Comparison of ENCODE assay signal across 9 mouse cellular contexts in the genomic region with DNA sequence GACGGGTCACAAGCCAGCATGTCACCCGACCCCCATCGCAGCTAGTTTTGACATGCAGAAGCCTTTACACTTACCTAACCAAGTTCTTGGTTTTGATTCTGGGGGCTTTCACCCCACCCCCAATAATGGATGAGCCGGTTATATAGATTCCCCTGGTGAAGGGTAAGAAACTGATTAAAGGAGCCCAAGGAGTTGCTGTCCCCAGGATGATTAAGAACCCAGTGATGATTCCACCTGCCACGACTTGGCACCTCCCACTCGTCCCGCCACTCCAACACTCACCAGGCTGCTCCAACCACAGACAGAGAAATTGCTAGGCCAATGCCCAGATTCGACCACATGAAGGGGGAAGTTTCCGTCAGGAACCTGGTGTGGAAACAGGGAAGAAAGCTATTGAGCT. TPM values are rescaled to one million over a fixed set of nuclear protein-coding genes. Genes with fewer than 3 reads are reported as not detected.
A peak's percentile ranks its signal among the peaks of the same experiment; 100 is the strongest.
DNase-seq lines count a peak whose midpoint lies in the region; ATAC-seq and TF ChIP-seq lines count a peak whose summit lies in the region.
"Had no signal": no experiment of that assay in that cellular context is flagged by ENCODE, and none has a peak within 500 bp of the region (broad histone marks: within the 10 kb centered on the region; RNA-seq: fewer than 3 reads in every experiment).

No protein-coding gene starts in this region.

- no peaks in the 10 kb centered on the region for H3K27me3 ChIP-seq in embryonic facial prominence, embryonic 14.5 days (replicated peaks; ENCODE audit: control insufficient read depth, insufficient read depth, low read length)
- no peaks in the 10 kb centered on the region for H3K27me3 ChIP-seq in intestine, embryonic 16.5 days (replicated peaks; ENCODE audit: control insufficient read depth, insufficient read depth, low read length)
- no peaks in the 10 kb centered on the region for H3K27me3 ChIP-seq in neural tube, embryonic 13.5 days

- DNase-seq in left cerebral cortex, adult 2 months (ENCODE audit: extremely low spot score in 1 of 2, low spot score in 2 of 2), result no peak
- no peak for DNase-seq in left cerebral cortex, adult 9 months (ENCODE audit: low spot score in 2 of 2)
- DNase-seq in embryonic facial prominence, embryonic 14.5 days (ENCODE audit: low spot score), result no peak
- no peak for DNase-seq in layer of hippocampus, adult 9-10 months (ENCODE audit: low spot score)
- DNase-seq in embryo, embryonic 10.5 days (ENCODE audit: low spot score), result no peak
- no peak for DNase-seq in left cerebral cortex, postnatal 10 days (ENCODE audit: extremely low spot score in 1 of 2, low spot score in 2 of 2)
- DNase-seq: adrenal gland, postnatal 10 days had no signal

- H3K9ac ChIP-seq in embryonic facial prominence, embryonic 14.5 days (ENCODE audit: low read depth, low read length), result peak overlapping the region; percentile 83
- H3K9ac ChIP-seq in intestine, embryonic 16.5 days (ENCODE audit: low read depth, low read length), result peak overlapping the region; percentile 95
- peak overlapping the region; percentile 97 for H3K9ac ChIP-seq in neural tube, embryonic 13.5 days

- no peak for ATAC-seq in embryonic facial prominence, embryonic 14.5 days (ENCODE audit: low read depth)
- ATAC-seq in intestine, embryonic 16.5 days, result no peak
- no peak for ATAC-seq in neural tube, embryonic 13.5 days (ENCODE audit: low read depth)

- H3K4me3 ChIP-seq in left cerebral cortex, adult 2 months, result peak overlapping the region; percentile 89
- H3K4me3 ChIP-seq in embryonic facial prominence, embryonic 14.5 days (ENCODE audit: low read depth, low read length), result peak overlapping the region; percentile 95
- peak overlapping the region; percentile 99 for H3K4me3 ChIP-seq in intestine, embryonic 16.5 days (ENCODE audit: low read length)
- peak overlapping the region; percentile 96 for H3K4me3 ChIP-seq in neural tube, embryonic 13.5 days

- peaks cover 21% of the 10 kb centered on the region for H3K36me3 ChIP-seq in embryonic facial prominence, embryonic 14.5 days (ENCODE audit: control insufficient read depth, insufficient read depth, low read length)
- peaks cover 11% of the 10 kb centered on the region for H3K36me3 ChIP-seq in intestine, embryonic 16.5 days (ENCODE audit: control insufficient read depth, insufficient read depth, low read length)
- peaks cover 43% of the 10 kb centered on the region for H3K36me3 ChIP-seq in neural tube, embryonic 13.5 days

- peak overlapping the region; percentile 96 for H3K4me2 ChIP-seq in embryonic facial prominence, embryonic 14.5 days (ENCODE audit: low read depth, low read length)
- H3K4me2 ChIP-seq in intestine, embryonic 16.5 days (ENCODE audit: low read depth, low read length), result peak overlapping the region; percentile 90
- peak overlapping the region; percentile 91 for H3K4me2 ChIP-seq in neural tube, embryonic 13.5 days

- no peak overlapping the region for H3K27ac ChIP-seq in left cerebral cortex, adult 2 months
- H3K27ac ChIP-seq in embryonic facial prominence, embryonic 14.5 days (replicated peaks; ENCODE audit: low read depth, low read length), result no peak overlapping the region
- H3K27ac ChIP-seq in intestine, embryonic 16.5 days (ENCODE audit: low read length), result no peak overlapping the region
- no peak overlapping the region for H3K27ac ChIP-seq in neural tube, embryonic 13.5 days (replicated peaks)

- WGBS in embryonic facial prominence, embryonic 14.5 days, result 79% methylated on average over 9 of the region's 9 CpGs
- 77% methylated on average over 9 of the region's 9 CpGs for WGBS in intestine, embryonic 16.5 days
- WGBS in neural tube, embryonic 13.5 days, result 87% methylated on average over 9 of the region's 9 CpGs

- TF ChIP-seq CTCF in left cerebral cortex, adult 2 months (IDR thresholded peaks at IDR 0.05), result no peak

- intact Hi-C loops in left cerebral cortex, adult 2 months (cut with DNase I), result loop anchor here (2.0 kb wide), 1 partner anchor 29 kb away; the partner anchor contains the start of gene Ipo13
- intact Hi-C loops in left cerebral cortex, postnatal 10 days (cut with DNase I), result loop anchor here (2.0 kb wide), 1 partner anchor 75 kb away; no protein-coding TSS in a partner anchor

- H3K4me1 ChIP-seq in embryonic facial prominence, embryonic 14.5 days (ENCODE audit: control insufficient read depth, insufficient read depth, low read length), result peaks cover 17% of the 10 kb centered on the region; the same call in 1 of the 2 replicates
- H3K4me1 ChIP-seq in intestine, embryonic 16.5 days (ENCODE audit: control insufficient read depth, insufficient read depth, low read length), result peaks cover 29% of the 10 kb centered on the region
- H3K4me1 ChIP-seq in neural tube, embryonic 13.5 days (replicated peaks), result peaks cover 61% of the 10 kb centered on the region

- H3K9me3 ChIP-seq in embryonic facial prominence, embryonic 14.5 days (ENCODE audit: control insufficient read depth, low read length), result no peaks in the 10 kb centered on the region
- H3K9me3 ChIP-seq in intestine, embryonic 16.5 days (ENCODE audit: control insufficient read depth, low read length), result no peaks in the 10 kb centered on the region
- H3K9me3 ChIP-seq in neural tube, embryonic 13.5 days, result no peaks in the 10 kb centered on the region

RNA-seq across cellular contexts. Expression of gene Atp6v0b, which starts 1.1 kb away (rescaled TPM):
- total RNA-seq in left cerebral cortex, adult 2 months (2021), result 100 to 1,000 TPM; 430 to 462 TPM
- 199 and 230 TPM in 2 replicates for polyA plus RNA-seq in embryonic facial prominence, embryonic 14.5 days (2014; fragmentation: Nextera tagmentation; extraction: Ambion mirVana)
- polyA plus RNA-seq in intestine, embryonic 16.5 days (2015; fragmentation: Nextera tagmentation; extraction: Ambion mirVana), result 345 and 371 TPM in 2 replicates
- polyA plus RNA-seq in neural tube, embryonic 13.5 days (2015; fragmentation: Nextera tagmentation; extraction: Ambion mirVana), result 442 and 475 TPM in 2 replicates
- total RNA-seq in left cerebral cortex, postnatal 10 days (2021), result 100 to 1,000 TPM; 464 to 465 TPM

RNA-seq across cellular contexts. Expression of gene B4galt2, which starts 2.7 kb away (rescaled TPM):
- 10 to 100 TPM; 86.7 to 90.6 TPM for total RNA-seq in left cerebral cortex, adult 2 months (2021)
- 34.3 and 42.8 TPM in 2 replicates for polyA plus RNA-seq in embryonic facial prominence, embryonic 14.5 days (2014; fragmentation: Nextera tagmentation; extraction: Ambion mirVana)
- 10.5 and 11.1 TPM in 2 replicates for polyA plus RNA-seq in intestine, embryonic 16.5 days (2015; fragmentation: Nextera tagmentation; extraction: Ambion mirVana)
- polyA plus RNA-seq in neural tube, embryonic 13.5 days (2015; fragmentation: Nextera tagmentation; extraction: Ambion mirVana), result 43.7 and 45.5 TPM in 2 replicates
- 100 to 1,000 TPM; 165 to 170 TPM for total RNA-seq in left cerebral cortex, postnatal 10 days (2021)

RNA-seq across cellular contexts. Expression of gene Dph2, which starts 5.8 kb away (rescaled TPM):
- 10 to 100 TPM in 1 of 2 experiments, 1 to 10 TPM in 1; 9.1 to 11.4 TPM for total RNA-seq in left cerebral cortex, adult 2 months (2021)
- polyA plus RNA-seq in embryonic facial prominence, embryonic 14.5 days (2014; fragmentation: Nextera tagmentation; extraction: Ambion mirVana), result 13.4 and 15.0 TPM in 2 replicates
- polyA plus RNA-seq in intestine, embryonic 16.5 days (2015; fragmentation: Nextera tagmentation; extraction: Ambion mirVana), result 17.1 and 19.4 TPM in 2 replicates
- 21.3 and 22.0 TPM in 2 replicates for polyA plus RNA-seq in neural tube, embryonic 13.5 days (2015; fragmentation: Nextera tagmentation; extraction: Ambion mirVana)
- total RNA-seq in left cerebral cortex, postnatal 10 days (2021), result 10 to 100 TPM in 1 of 2 experiments, 1 to 10 TPM in 1; 8.0 to 10.1 TPM

RNA-seq across cellular contexts. Expression of gene Ccdc24, which starts 13.6 kb away (rescaled TPM):
- 1 to 10 TPM in 1 of 2 experiments, under 1 TPM in 1; 0.94 to 1.4 TPM for total RNA-seq in left cerebral cortex, adult 2 months (2021)
- 2.3 and 3.3 TPM in 2 replicates for polyA plus RNA-seq in embryonic facial prominence, embryonic 14.5 days (2014; fragmentation: Nextera tagmentation; extraction: Ambion mirVana)
- polyA plus RNA-seq in intestine, embryonic 16.5 days (2015; fragmentation: Nextera tagmentation; extraction: Ambion mirVana), result 0.66 and 0.86 TPM in 2 replicates
- polyA plus RNA-seq in neural tube, embryonic 13.5 days (2015; fragmentation: Nextera tagmentation; extraction: Ambion mirVana), result 1.7 and 2.5 TPM in 2 replicates
- 1 to 10 TPM; 3.1 to 3.3 TPM for total RNA-seq in left cerebral cortex, postnatal 10 days (2021)

RNA-seq across cellular contexts. Expression of gene Ipo13, which starts 28.8 kb away (rescaled TPM):
- 100 to 1,000 TPM; 115 to 123 TPM for total RNA-seq in left cerebral cortex, adult 2 months (2021)
- 38.2 and 40.6 TPM in 2 replicates for polyA plus RNA-seq in embryonic facial prominence, embryonic 14.5 days (2014; fragmentation: Nextera tagmentation; extraction: Ambion mirVana)
- 31.1 and 37.4 TPM in 2 replicates for polyA plus RNA-seq in intestine, embryonic 16.5 days (2015; fragmentation: Nextera tagmentation; extraction: Ambion mirVana)
- polyA plus RNA-seq in neural tube, embryonic 13.5 days (2015; fragmentation: Nextera tagmentation; extraction: Ambion mirVana), result 64.9 and 65.3 TPM in 2 replicates
- total RNA-seq in left cerebral cortex, postnatal 10 days (2021), result 100 to 1,000 TPM; 115 to 121 TPM
